In genomic region chr7:137549991-137550390, GRCm38 (mm10) we compare ENCODE assay signal across 10 mouse cellular contexts.
A peak's percentile ranks its signal among the peaks of the same experiment; 100 is the strongest.
DNase-seq lines count a peak whose midpoint lies in the region; ATAC-seq lines count a peak whose summit lies in the region.
"Had no signal": no experiment of that assay in that cellular context is flagged by ENCODE, and none has a peak within 500 bp of the region (broad histone marks: within the 10 kb centered on the region; RNA-seq: fewer than 3 reads in every experiment).

No protein-coding gene starts in this region.

- no peaks in the 10 kb centered on the region for H3K36me3 ChIP-seq in kidney, embryonic 16.5 days (ENCODE audit: insufficient read depth, low read length)
- H3K36me3 ChIP-seq: embryonic facial prominence, embryonic 12.5 days; limb, embryonic 13.5 days had no signal

- H3K4me1 ChIP-seq in kidney, embryonic 16.5 days (ENCODE audit: insufficient read depth, low read length): peaks cover 3% of the 10 kb centered on the region; the same call in 1 of the 2 replicates
- H3K4me1 ChIP-seq: embryonic facial prominence, embryonic 12.5 days; limb, embryonic 13.5 days had no signal

- ATAC-seq in kidney, embryonic 16.5 days (ENCODE audit: low FRiP score, low TSS enrichment): no peak

- H3K9ac ChIP-seq in kidney, embryonic 16.5 days (replicated peaks; ENCODE audit: low read length): no peak overlapping the region
- H3K9ac ChIP-seq: embryonic facial prominence, embryonic 12.5 days; limb, embryonic 13.5 days had no signal

- H3K27me3 ChIP-seq in kidney, embryonic 16.5 days (ENCODE audit: insufficient read depth, low read length): no peaks in the 10 kb centered on the region
- H3K27me3 ChIP-seq: embryonic facial prominence, embryonic 12.5 days; limb, embryonic 13.5 days had no signal

- no peak overlapping the region for H3K4me3 ChIP-seq in kidney, embryonic 16.5 days (ENCODE audit: low read length)
- H3K4me3 ChIP-seq: embryonic facial prominence, embryonic 12.5 days; limb, embryonic 13.5 days had no signal

- no peak overlapping the region for H3K27ac ChIP-seq in kidney, embryonic 16.5 days (ENCODE audit: low read length)
- H3K27ac ChIP-seq: embryonic facial prominence, embryonic 12.5 days; limb, embryonic 13.5 days had no signal

- peak; percentile 71 for DNase-seq in kidney, adult 9 months
- peak; percentile 66 for DNase-seq in 3T3-L1 (ENCODE audit: low read depth, low spot score)
- peak; percentile 57 for DNase-seq in CD4-positive, CD25-positive, alpha-beta regulatory T cell, adult 2 months (ENCODE audit: low read depth, low spot score)
- DNase-seq in embryo, embryonic 11 days: peak; percentile 58
- peak; percentile 33 for DNase-seq in retina, adult 2 months (ENCODE audit: low read depth, low spot score)
- no peak for DNase-seq in adrenal gland, adult 8-10 months
- DNase-seq in adrenal gland, adult 2 months: no peak

- no peak overlapping the region for H3K4me2 ChIP-seq in kidney, embryonic 16.5 days (replicated peaks; ENCODE audit: low read depth, low read length)
- H3K4me2 ChIP-seq: embryonic facial prominence, embryonic 12.5 days; limb, embryonic 13.5 days had no signal

- H3K9me3 ChIP-seq in kidney, embryonic 16.5 days (ENCODE audit: low read length): no peaks in the 10 kb centered on the region
- H3K9me3 ChIP-seq: embryonic facial prominence, embryonic 12.5 days; limb, embryonic 13.5 days had no signal

- WGBS in kidney, embryonic 16.5 days: 36% methylated on average over 2 of the region's 2 CpGs

Comparison
In these comparisons a context has a peak if more than half of its experiments do, and no peak if none do; other contexts are left out.
1. DNase-seq: peak in kidney, adult 9 months (single experiment), 3T3-L1 (single experiment), CD4-positive, CD25-positive, alpha-beta regulatory T cell, adult 2 months (single experiment), embryo, embryonic 11 days (single experiment) and retina, adult 2 months (single experiment); none in adrenal gland, adult 8-10 months (single experiment) and adrenal gland, adult 2 months (single experiment).